Mouse (Mus musculus): ENCODE data around the gene Ttc39b. TPM values are rescaled to one million over a fixed set of nuclear protein-coding genes. Genes with fewer than 3 reads are reported as not detected.

The Ttc39b gene
- polyA plus RNA-seq (2012; rRNA removed; ENCODE audit: low replicate concordance), result 2.9 and 5.9 TPM in 2 replicates

GRCm38 (mm10) chr4:83323910-83324684 is at the start of gene Ttc39b:
Ttc39b (minus strand) TSS chr4:83324255.

Other genes with a start within 250 kb of the Ttc39b start
- 15.5 and 25.4 TPM in 2 replicates for gene Snapc3, start 93.5 kb upstream of the Ttc39b start, polyA plus RNA-seq (2012; rRNA removed; ENCODE audit: low replicate concordance)
- 12.0 and 29.7 TPM in 2 replicates for gene Psip1, start 162.2 kb upstream of the Ttc39b start, polyA plus RNA-seq (2012; rRNA removed; ENCODE audit: low replicate concordance)
- 0.45 and 0.91 TPM in 2 replicates for gene Ccdc171, start 201.3 kb upstream of the Ttc39b start, polyA plus RNA-seq (2012; rRNA removed; ENCODE audit: low replicate concordance)